Mouse (Mus musculus): ENCODE results near the gene Tpra1.

DNA sequence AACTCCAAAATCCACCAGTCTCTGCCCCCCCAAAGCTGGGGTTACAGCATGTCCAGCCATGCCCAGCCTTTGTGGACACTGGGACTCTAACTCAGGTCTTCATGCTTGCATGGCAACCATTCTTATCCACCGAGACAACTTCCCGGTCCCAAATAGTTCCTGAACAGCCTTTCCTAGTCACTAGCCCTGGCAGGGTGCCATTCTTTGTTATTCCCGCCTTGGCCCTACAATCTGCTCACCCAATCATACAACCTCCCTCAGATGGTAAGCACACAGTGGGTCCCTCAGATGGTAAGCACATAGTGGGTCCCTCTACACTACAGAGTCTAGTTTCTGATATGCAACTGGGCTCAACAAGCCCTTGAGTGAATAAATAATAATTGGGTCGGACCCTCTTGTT, 31.5 kb upstream of the Tpra1 start:
- TF ChIP-seq CTCF (IDR thresholded peaks at IDR 0.05; ENCODE audit: low read depth) (no peak), EP300 (IDR thresholded peaks at IDR 0.05; ENCODE audit: low read depth) (no peak)
